Mouse (Mus musculus) right cerebral cortex, postnatal 10 days (tissue): Measurements from ENCODE around the gene S1pr4.
A peak's percentile ranks its signal among the peaks of the same experiment; 100 is the strongest.

ENCODE experiments used
- DNase-seq, 2 experiments: peaks; one replicate each; pipeline ENCODE4 v3.0.0; 2021; ENCODE audit warnings: low spot score in 2 of 2

Gene S1pr4

DNA sequence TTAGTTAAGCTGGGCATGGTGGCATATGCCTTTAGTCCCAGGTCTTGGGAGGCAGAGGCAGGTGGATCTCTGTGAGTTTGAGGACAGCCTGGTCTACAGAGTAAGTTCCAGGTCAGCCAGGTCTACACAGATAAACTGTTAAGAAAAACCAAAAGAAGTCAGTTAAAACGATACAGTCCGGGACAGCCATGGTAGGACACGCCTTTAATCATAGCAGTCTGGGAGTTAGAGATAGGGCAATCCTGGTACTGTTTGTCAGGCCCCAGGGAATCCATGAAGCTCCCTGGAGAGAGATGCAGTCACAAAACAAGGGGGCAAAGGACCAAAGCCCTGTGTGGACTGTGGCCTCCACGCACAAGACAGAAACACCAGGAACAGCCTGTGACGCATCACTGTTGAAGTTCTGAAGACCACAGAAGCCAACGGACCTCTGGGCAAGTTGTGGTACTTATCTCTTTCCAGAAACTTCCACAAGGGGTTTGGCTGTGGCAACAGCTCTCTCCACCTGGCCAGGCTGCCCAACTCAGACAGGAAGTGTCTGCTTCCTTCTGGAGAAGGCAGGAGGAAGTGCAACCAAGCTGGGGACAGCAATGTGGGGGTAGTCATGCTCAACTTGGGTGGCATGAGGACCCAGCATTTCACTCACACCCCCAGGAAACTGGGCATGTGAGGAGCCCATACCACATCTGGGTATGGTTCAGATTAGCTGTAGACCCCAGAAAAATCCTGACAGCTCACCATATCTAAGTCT is 19.5 kb upstream of the S1pr4 start:
- peak in 1 of 2 experiments; percentile 49 for DNase-seq

DNA sequence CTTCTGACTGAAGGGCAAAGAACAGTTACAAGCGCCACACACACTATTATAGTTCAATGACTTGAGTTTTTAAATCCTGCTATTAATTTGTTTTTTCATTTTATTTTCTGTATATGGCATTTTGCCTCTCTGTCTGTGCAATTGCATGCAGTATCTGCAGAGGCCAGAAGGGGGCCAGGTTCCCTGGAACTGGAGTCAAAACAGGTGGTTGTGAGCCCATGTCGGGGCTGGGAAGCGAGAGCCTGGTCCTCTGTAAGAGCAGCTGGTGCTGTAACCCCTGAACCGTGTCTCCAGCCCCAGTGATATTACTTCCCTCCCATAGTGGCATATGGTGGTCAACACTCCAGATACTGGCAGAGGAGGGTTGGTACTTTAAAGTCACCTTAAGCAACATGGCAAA is 18.6 kb upstream of the S1pr4 start:
- DNase-seq = peak; percentile 61 to 74

DNA sequence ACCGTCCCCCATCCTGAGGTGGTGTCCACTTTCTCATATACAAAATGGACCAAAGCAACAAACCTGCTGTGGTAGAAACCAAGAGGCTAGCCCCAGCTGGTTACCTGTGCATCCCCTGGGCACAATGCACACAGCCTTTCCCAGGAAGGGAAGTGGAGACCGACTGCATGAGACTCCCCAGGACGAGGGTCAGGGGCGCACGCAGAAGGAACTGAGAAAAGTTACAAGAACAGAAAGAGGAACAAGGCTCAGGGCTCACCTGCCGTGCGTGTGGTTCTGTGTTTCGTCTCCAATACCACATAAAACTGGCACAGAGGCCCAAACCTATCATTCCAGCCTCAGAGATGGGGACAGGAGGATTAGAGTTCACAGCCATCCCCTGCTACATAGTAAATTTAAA is 17.3 kb upstream of the S1pr4 start:
- DNase-seq = no peak

DNA sequence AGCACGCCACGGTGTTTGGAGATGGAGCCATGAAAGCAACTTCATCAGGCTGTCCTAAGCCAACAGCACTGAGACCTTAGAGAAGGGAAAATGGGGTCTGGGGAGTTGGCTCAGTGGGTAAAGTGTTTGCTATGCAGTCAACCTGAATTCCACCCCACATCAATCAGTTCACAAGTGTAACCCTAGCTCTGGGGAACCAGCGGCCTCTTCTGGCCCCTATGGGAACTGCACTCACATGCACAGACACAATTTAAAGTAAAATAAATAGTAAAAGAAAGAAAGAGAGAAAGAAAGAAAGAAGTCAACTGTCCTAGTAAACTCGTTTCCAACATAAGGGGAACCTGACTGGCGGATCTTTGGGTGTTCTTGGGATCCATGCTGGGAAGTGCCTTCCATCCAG is 13.9 kb upstream of the S1pr4 start:
- no peak for DNase-seq

DNA sequence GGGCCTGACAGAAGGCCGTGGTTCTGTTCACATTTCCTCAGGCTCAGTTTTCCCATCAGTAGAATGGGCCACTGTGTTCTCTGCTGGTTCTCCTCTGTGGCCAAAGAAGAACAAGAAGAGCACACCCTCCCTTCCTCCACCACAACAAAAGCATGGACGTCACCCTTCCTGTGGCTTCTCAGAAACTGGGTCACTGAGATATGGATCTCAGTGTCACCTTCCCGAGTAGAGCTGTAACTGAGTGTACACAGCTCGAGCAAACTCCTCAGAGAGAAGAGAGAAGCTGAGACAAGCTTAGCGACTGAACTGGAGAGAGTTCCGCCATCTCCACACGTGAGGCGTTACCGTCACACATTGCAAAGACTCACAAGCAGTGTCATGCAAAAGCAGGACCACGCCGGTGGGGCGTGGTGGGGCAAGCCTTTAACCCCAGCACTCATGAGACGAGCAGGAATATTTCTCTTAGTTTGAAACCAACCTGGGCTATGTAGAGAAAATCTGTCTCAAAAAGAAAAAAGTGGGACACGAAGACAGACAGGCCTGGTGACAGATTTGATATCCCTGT is 10.4 kb upstream of the S1pr4 start:
- DNase-seq = no peak

DNA sequence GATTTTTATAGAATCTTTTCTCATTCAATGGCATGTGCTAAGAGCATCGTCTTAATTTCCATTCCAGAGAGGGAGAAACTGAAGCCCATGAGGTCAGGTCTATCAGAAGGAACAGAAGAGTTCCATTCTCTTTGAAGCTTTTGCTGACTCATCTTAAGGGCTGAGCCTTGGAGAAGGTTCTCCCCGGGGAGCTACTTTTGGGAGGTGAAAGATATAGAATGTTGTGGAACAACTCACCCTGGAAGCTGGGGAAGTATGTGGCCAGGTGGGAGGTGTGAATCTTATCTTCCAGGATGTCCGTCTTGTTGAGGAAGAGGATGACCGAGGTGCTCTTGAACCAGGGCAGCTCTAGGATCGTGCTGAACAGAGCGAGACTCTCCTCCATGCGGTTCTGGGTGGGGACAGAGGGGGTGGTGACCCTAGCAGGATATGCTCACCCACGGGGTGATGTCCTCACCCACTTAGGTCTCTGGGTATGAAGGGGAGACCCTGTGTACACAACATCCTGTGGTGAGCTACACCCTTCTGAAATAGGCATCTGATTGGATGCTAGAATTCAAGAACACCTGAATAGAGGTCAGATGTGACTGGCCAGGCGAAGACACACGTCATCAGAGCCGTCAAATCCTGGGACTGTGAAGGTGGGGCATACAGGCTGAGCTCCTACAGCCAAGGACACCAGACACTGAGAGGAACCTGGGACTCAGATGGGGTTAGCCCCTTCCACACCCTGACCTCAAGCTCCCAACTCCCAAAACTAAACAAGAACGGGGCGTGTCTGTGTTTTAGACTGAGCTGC is 8.0 kb upstream of the S1pr4 start:
- DNase-seq = no peak

DNA sequence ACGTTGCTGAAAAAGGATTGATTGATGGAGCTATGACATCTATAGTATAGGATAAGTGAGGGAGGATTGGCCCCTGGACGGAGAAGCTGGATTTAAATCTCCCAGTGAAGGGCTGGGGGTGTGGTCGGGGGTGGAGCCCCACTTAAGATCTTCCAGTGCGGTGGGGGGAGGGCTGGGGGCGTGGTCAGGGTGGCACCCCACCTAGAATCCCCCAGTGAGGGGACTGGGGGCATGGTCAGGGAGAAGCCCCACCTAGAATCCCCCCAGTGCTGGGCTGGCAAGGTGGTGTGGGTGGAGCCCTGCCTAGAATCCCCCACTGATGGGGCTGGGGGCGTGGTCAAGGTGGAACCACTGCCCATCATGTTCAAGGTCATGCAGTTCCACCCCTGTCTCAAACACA is 7.2 kb upstream of the S1pr4 start:
- DNase-seq = no peak

DNA sequence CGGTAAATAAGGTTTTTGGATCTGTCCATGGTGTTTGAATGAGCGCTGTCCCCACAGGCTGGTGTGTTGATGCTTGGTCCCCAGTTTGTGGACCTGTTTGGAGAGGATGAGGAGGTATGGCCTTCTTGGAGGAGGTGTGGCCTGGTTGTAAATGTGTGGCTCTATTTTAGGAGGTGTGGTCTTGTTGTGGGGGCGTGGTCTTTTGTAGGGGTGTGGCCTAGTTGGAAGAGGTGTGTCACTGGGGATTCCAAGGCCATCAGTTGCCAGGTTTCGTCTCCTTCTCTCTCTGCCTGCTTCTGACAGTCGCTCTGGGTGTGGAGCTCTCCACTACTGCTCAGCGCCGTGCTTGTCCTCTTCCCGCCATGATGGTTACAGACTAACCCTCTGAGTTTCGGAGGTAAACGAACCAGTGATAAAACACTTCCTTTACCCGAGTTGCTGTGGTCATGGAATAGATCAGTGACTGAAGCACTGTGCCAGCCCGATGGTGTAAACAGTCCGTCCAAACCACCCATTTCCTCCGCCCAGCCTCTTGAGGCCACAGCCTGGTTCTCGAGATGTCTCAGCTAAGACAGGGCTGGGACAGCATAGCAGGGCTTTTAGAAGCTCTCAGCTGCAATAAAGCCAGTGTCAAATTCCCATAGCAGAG is 5.2 kb upstream of the S1pr4 start:
- DNase-seq = no peak

DNA sequence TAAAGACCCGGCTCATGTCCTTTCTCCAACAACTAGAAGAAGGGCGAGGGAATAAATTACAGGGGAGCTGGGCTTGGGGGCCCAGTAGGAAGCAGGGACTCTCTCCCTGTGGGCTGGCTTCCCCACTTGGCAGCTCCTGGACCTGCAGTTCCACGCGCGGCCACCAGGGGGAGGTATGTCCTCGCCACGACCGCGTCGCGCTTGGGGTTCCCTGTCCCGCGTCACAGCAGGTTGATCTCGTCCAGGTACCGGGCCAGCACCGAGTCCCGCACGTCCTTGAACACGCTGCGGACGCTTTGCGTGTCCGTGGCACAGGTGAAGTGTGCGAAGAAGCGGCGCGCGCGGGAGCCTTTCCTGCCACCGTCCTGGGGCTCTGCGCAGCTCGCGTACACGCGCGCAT is 2.7 kb upstream of the S1pr4 start:
- DNase-seq = peak; percentile 86 to 92

DNA sequence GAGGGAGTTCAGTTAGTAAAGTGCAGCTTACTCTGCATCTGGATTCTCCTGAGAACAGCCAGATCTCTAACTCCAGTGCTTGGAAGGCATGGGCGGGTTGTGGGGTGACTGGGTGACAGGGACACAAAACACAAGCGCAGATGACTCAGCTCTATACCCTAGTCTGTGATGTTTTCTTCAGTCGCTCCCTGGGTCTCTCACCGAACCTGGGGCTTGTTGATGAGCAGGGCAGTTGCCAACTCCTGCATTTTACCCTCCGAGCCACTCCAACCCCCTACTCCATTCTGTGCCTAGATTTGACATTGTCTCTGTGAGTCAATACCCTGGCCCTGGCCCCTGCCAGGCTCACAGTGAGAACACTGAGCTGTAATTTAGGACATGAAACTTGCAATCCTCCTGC is 1.9 kb upstream of the S1pr4 start:
- DNase-seq = no peak

DNA sequence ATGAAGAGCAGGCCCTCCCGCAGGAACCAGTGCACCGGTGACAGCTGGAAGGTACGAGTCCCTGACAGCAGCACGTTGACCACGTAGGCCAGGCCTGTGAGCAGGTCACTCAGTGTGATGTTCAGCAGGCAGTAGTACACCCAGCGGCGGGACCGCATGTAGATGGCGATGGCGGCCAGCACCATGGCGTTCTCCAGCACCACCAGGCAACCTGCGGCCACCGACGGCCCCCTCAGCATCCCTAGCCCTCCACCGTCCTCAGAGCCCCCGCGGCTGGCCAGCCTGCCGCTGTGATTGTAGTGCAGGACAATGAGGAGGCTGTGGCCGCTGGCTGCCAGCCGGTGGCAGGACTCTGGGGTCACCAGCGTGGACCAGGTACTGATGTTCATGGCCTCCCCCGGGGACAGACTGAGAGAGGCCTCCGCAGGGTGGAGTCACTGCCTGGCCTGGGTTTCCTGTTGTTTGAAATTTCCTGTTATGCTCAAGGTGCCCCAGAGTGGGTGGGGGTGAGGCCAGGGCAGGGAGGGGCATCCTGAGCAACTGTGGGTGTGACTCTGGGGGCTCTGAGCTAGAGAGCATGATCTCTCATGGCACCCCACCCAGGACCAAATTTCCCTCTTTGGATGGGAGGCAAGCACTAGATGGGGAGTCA is 556 bp downstream of the S1pr4 start:
- DNase-seq = peak; percentile 42 to 59

DNA sequence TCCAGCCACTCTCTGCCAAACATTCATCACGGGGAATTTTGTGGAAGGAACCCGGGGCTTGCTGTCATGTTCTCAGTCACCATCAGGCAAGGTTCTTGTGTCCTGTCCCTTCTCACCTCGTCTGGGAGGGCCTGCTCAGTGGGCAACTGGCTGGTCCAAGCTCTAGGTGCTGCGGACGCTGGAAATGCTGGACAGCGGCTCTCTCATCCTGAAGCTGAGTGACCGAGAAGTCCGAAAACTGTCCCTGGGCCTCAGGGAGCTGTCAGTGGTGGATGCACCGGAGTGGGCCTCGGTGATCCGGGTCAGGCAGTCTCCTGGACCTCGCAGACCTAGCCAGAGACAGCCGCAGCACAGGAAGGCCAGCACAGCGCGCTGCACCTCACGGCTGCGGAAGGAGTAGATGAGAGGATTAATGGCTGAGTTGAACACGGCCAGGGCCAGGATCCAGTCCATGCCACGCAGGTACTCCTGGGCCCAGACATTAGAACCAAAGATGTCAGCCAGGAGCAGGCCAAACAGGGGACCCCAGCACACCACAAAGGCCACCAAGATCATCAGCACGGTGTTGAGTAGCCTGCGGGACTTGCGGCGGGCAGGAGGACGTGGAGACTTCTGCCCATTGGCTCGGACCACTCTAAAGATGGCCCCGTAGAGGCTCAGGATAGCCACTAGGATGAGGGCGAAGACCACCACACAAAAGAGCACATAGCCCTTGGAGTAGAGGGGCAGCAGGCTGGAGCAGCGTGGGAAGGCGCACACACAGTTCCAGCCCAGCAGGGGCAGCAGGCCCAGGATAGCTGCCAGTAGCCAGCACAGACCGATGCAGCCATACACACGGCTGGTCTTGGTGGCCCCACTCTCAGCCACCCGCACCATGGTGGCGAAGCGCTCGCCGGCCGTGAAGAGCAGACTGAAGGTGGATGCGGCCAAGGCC is 1.3 kb downstream of the S1pr4 start:
- DNase-seq = peak in 1 of 2 experiments; percentile 46

DNA sequence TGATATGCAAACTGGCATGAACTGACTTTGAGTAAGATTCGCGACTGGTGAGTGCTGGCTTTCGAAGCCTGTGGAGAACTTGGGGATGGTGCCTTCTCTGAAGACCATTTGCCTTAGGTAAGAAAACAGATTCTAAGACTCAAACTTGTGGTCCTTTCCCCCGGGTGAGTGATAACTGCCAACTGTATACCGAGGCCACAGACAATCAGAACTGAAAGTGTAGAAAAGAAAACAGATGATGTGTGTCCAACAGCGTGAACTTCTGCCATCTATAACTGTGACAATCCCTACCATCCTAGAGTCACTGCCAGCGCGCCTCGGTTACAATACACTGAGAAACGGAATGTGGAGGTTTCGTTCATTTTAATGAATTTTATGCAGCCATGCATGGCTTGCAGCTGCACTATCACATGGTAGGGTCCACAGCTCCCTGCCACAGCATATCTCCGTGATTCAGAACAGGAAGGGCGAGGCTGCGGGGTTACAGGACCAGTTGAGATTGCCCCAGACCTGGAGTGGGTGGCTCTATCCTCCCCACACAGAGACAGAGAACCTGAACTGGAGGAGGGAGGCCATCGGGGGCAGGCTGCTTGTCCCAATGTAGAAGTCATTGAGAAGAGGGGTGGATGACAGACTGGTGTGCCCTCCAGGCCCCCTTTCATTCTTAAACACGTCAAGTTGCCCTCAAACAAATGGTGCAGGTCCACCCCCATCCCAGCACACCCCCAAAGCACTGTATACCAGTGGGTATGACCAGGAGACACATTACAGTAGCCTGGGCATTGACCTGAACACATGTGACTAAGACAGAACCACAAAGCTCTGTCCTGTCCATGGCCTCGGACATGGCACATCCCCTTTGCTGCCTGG is 2.3 kb downstream of the S1pr4 start:
- peak in 1 of 2 experiments; percentile 53 for DNase-seq

DNA sequence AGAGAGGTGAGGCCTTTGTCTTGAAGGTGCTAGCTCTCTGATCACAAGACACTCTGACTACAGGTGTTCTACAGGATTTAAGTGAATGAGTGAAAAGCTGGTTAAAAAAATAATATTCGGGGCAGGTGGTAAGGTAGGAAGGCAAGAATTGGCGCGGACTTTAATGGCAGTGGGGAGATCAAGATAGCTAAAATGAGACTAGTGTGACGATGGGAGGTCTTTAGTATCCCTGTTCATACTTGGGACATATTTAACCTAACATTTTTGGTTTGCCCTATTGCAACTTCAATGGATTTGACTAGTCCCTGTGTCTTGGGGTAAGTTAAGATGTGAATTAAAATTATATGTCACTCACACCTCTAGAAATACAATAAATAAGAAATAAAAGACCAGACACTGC is 3.0 kb downstream of the S1pr4 start:
- no peak for DNase-seq

DNA sequence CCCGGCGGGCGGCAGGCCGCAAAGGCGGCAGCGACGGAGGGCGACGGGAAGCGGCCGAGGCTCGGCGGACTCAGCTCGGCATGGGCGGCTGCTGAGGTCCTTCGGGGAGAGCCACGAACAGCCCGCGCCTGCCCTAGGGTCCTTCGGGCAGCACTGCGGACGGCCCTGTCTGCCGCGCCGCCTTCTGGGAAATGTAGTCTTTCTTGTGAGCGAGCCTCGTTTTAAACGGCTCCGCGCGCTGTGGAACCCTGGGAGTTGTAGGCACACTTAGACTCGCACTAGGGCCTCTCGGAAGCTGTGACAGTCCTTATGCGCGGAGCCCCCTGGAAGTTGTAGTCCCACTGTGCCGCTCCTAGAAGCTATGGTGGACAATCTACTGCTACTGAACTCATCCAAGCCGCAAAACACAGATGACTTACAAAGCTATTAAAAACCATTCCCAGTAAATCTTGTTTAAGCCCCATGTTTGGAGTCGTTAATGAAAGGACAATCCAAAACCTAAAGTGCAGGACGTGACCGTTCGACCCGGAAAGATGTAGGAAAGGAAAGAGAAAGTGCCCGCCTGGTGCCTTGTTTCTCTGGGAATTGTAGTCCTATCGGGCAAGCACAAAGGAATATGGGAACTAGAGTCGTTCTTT is 3.5 kb downstream of the S1pr4 start, which contains the start of gene Ncln:
Gene Ncln, minus strand, starts transcription at position 129 of the 638 bp plus-strand sequence.
- DNase-seq = peak; percentile 99 to 100

DNA sequence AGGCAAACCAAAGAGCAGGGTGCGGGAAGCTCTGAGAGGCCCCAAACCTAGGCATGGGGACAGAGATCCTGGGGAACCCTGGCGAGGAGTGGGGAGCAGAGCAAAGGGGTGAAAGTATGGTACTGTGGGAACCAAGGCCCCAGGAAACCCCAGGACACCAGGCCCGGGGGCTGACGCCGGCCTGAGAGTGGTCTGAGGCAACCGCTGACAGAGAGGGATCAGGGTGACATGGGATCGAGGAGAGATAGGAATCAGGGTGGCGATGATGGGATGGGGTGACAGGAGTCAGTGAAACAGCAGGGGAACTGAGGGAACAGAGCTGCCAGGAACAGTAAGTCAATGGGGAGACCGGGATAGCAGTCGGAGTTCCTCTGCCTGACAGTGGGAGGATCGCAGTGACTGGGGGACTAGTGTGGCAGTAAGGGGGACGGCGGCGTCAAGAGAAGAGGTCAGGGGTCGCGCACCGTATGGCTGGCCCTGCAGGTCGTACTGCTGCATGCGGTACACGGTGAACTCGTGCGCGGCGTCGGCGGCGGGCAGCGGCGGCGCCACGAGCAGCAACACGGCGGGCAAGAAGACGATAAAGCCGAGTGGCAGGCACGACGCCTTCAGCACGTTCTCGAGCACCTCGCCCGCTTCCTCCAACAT is 4.2 kb downstream of the S1pr4 start:
- peak; percentile 68 to 84 for DNase-seq

DNA sequence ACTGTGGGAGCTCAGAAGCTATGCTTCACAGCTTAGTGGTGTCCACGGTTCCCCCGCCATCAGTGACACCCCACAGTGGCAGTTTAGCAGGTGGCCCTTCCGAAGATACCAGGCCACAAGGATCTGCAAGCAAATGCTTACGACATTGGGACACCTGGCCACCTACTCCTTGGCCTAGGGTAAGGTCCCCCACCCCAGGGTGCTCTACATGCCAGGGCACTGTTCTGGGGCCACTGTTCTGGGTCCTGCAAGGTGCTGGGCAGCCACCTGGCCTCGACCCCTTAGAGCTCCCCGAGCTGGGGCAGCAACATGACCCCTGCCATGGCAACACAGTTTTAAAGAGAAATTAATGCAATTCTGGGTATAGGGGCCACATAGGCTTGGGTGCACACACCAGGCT is 4.8 kb downstream of the S1pr4 start:
- peak in 1 of 2 experiments; percentile 45 for DNase-seq

DNA sequence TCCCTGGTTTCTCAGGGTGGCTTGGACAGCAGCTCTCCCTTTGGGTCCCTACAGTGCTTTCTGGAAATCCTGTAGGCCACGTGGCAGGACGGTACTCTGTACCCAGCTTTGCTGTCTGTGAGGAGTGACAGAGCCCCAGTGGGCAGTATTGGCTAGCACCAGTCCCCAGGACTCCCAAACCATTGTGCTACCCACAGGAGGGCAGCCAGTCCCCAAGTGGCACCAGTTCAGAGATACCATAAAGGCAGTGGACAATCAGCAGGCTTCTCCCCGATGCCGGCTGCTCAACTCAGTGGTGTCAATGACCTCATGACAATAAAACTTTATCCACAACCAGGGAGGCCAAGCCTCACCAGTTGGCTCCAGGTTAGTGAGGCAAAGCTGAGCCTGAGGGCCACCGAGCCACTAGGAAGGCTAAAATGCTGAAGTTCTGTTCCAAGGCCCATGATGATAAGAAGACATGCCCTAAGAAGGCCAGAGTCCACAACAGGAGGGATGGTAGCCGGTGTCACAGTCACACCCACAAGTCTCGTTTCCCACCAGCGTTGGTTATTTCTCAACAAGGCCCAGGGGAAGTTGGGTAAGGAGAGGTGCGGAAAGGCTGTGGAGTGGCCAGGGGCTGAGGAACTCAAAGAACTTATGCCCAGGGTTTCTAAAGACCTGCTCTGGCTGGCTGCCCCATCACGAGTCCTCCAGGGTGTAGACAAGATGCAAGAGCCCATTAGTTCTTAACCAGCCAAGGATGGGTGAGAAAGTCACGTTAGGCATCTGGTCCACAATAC is 5.5 kb downstream of the S1pr4 start:
- DNase-seq = peak in 1 of 2 experiments; percentile 42
